Comparison of ENCODE assay signal across 24 mouse cellular contexts in the genomic region with DNA sequence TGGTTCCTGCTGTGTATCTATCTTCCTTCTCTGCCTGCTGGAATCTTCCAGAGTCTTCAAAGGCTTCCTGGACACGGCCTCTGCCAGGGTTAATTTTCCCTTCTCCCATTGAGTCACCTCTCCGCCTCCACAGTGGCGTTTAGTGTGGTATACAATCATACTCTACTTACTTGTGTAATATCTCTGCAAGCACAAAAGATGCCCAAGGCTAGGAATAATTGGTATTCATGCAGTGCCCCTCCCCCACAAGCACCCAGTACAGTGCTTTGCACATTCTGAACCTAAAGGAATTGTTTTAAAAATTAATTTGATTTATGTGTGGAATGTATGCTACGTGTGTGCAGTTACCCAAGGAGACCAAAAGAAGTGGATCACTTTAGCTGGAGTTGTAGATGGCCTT. TPM values are rescaled to one million over a fixed set of nuclear protein-coding genes. Genes with fewer than 3 reads are reported as not detected.
DNase-seq lines count a peak whose midpoint lies in the region; ATAC-seq and TF ChIP-seq lines count a peak whose summit lies in the region.
"Had no signal": no experiment of that assay in that cellular context is flagged by ENCODE, and none has a peak within 500 bp of the region (broad histone marks: within the 10 kb centered on the region; RNA-seq: fewer than 3 reads in every experiment).

No protein-coding gene starts in this region.

- ATAC-seq in embryonic facial prominence, embryonic 15.5 days (ENCODE audit: insufficient number of reproducible peaks, low FRiP score, low TSS enrichment, low read depth) = no peak
- no peak for ATAC-seq in hindbrain, embryonic 13.5 days (ENCODE audit: low FRiP score)
- ATAC-seq in activated CD4-positive, CD25-positive, alpha-beta regulatory T cell, adult 4 months = no peak
- ATAC-seq: forebrain, embryonic 16.5 days; inflammation-experienced regulatory T-cells, adult 6 months had no signal

- H3K27ac ChIP-seq in layer of hippocampus, adult 2 months = peak overlapping the region; percentile 71; the same call in 1 of the 2 replicates
- H3K27ac ChIP-seq in embryonic facial prominence, embryonic 15.5 days (replicated peaks) = peak overlapping the region; percentile 75
- no peak overlapping the region for H3K27ac ChIP-seq in hindbrain, embryonic 13.5 days
- H3K27ac ChIP-seq: embryonic facial prominence, embryonic 12.5 days; heart, embryonic 15.5 days; hindbrain, embryonic 14.5 days; neural tube, embryonic 12.5 days had no signal

- H3K27me3 ChIP-seq in embryonic facial prominence, embryonic 15.5 days = no peaks in the 10 kb centered on the region
- H3K27me3 ChIP-seq in hindbrain, embryonic 13.5 days = no peaks in the 10 kb centered on the region
- H3K27me3 ChIP-seq: embryonic facial prominence, embryonic 12.5 days; heart, embryonic 15.5 days; liver, embryonic 13.5 days; megakaryocyte, embryonic 14.5 days; neural tube, embryonic 12.5 days had no signal

- H3K9me3 ChIP-seq in embryonic facial prominence, embryonic 15.5 days (replicated peaks) = no peaks in the 10 kb centered on the region
- no peaks in the 10 kb centered on the region for H3K9me3 ChIP-seq in hindbrain, embryonic 13.5 days
- H3K9me3 ChIP-seq: embryonic facial prominence, embryonic 12.5 days; heart, embryonic 15.5 days; liver, embryonic 13.5 days; megakaryocyte, embryonic 14.5 days; neural tube, embryonic 12.5 days had no signal

- no peak for TF ChIP-seq CTCF in layer of hippocampus, adult 2 months (conservative IDR thresholded peaks at IDR 0.05)

- H3K4me2 ChIP-seq in embryonic facial prominence, embryonic 15.5 days (replicated peaks) = no peak overlapping the region
- no peak overlapping the region for H3K4me2 ChIP-seq in hindbrain, embryonic 13.5 days
- H3K4me2 ChIP-seq: embryonic facial prominence, embryonic 12.5 days; heart, embryonic 15.5 days; hindbrain, embryonic 14.5 days; liver, embryonic 13.5 days; neural tube, embryonic 12.5 days had no signal

- H3K36me3 ChIP-seq in embryonic facial prominence, embryonic 15.5 days = no peaks in the 10 kb centered on the region
- H3K36me3 ChIP-seq in hindbrain, embryonic 13.5 days = peaks cover under 1% of the 10 kb centered on the region; the same call in 1 of the 2 replicates
- H3K36me3 ChIP-seq: liver, embryonic 13.5 days had no signal

- no peak overlapping the region for H3K9ac ChIP-seq in embryonic facial prominence, embryonic 15.5 days
- no peak overlapping the region for H3K9ac ChIP-seq in hindbrain, embryonic 13.5 days
- H3K9ac ChIP-seq: embryonic facial prominence, embryonic 12.5 days; heart, embryonic 15.5 days; hindbrain, embryonic 14.5 days; liver, embryonic 13.5 days; neural tube, embryonic 12.5 days had no signal

- peak; percentile 64 for DNase-seq in adrenal gland, adult 2 months
- DNase-seq in adrenal gland, postnatal 4 days (ENCODE audit: low spot score in 2 of 2) = no peak
- DNase-seq in layer of hippocampus, adult 2 months (ENCODE audit: low spot score in 2 of 2) = no peak
- no peak for DNase-seq in layer of hippocampus, adult 9-11 months
- DNase-seq in 3T3-L1 (ENCODE audit: low read depth, low spot score) = peak; percentile 85
- DNase-seq: cerebellum, adult 11-12 months; cerebellum, postnatal 10 days; heart, postnatal 36 days; kidney, adult 18-20 months; liver, embryonic 13.5 days; lung, adult 2 months; lung, postnatal 14 days; right cerebral cortex, postnatal 4 days; thymus, postnatal 25 days had no signal

- no peak overlapping the region for H3K4me3 ChIP-seq in layer of hippocampus, adult 2 months
- no peak overlapping the region for H3K4me3 ChIP-seq in embryonic facial prominence, embryonic 15.5 days (replicated peaks)
- H3K4me3 ChIP-seq in hindbrain, embryonic 13.5 days = no peak overlapping the region
- H3K4me3 ChIP-seq: embryonic facial prominence, embryonic 12.5 days; heart, embryonic 15.5 days; liver, embryonic 13.5 days; megakaryocyte, embryonic 14.5 days; neural tube, embryonic 12.5 days had no signal

- peaks cover 45% of the 10 kb centered on the region for H3K4me1 ChIP-seq in embryonic facial prominence, embryonic 15.5 days
- H3K4me1 ChIP-seq in hindbrain, embryonic 13.5 days (replicated peaks) = peaks cover 44% of the 10 kb centered on the region

- WGBS in embryonic facial prominence, embryonic 15.5 days = 37% methylated on average over 4 of the region's 4 CpGs
- 59% methylated on average over 4 of the region's 4 CpGs for WGBS in hindbrain, embryonic 13.5 days

RNA-seq across cellular contexts. Expression of a gene that starts 10.6 kb away (rescaled TPM):
- 100 to 1,000 TPM; 116 to 121 TPM for total RNA-seq in adrenal gland, adult 2 months (2021)
- 153 and 200 TPM in 2 replicates for polyA plus RNA-seq in adrenal gland, adult 2 months (2012; rRNA removed)
- 100 to 1,000 TPM; 134 TPM for total RNA-seq in adrenal gland, postnatal 4 days (2021)
- 10 to 100 TPM; 78.3 to 80.5 TPM for total RNA-seq in layer of hippocampus, adult 2 months (2021)
- 24.6 and 35.3 TPM in 2 replicates for polyA plus RNA-seq in embryonic facial prominence, embryonic 15.5 days (2015; fragmentation: Nextera tagmentation; extraction: Ambion mirVana)
- polyA plus RNA-seq in hindbrain, embryonic 13.5 days (2015; fragmentation: Nextera tagmentation; extraction: Ambion mirVana) = 11.9 and 12.1 TPM in 2 replicates
- 1 to 10 TPM; 3.9 to 4.6 TPM for polyA plus RNA-seq in activated CD4-positive, CD25-positive, alpha-beta regulatory T cell, adult 4 months (2017; shearing (Covaris generic))

Comparison
In these comparisons a context has a peak if more than half of its experiments do, and no peak if none do; other contexts are left out.
1. DNase-seq: peak in adrenal gland, adult 2 months (single experiment) and 3T3-L1 (single experiment); none in adrenal gland, postnatal 4 days (0 of 2), layer of hippocampus, adult 2 months (0 of 2) and layer of hippocampus, adult 9-11 months (single experiment).